Mouse (Mus musculus) CD4-positive, CD25-positive, alpha-beta regulatory T cell, adult 4 months (primary cell): ENCODE results near the gene Tbx5. TPM values are rescaled to one million over a fixed set of nuclear protein-coding genes. Genes with fewer than 3 reads are reported as not detected.

ENCODE experiments used
- ATAC-seq: one replicate; pipeline ENCODE4 v1.8.0; 2017
- polyA plus RNA-seq, 2 experiments: library from polyadenylated mRNA; unstranded; fragments of 100-300 nt; shearing (Covaris generic); gene quantifications; one replicate each; pipeline ENCODE4 v1.2.1; 2017

Gene Tbx5
- polyA plus RNA-seq, result not detected

DNA sequence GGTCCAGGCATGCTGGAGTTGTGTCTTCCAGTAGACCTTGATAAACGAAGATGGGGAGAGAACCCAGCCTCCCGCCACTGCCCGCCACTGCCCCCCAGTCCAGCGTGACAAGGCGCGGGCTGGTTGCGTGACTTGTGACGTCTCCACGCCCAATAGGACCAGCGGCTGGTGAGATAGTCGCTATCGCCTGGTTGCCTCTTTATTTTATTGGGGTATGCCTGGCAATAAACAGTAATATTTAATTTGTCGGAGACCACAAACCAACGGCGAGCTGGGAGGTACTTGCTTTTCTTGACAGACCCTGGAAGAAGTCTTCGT, at the start of gene Tbx5:
Gene Tbx5, plus strand, starts transcription at position 190 of the 318 bp plus-strand sequence.
- ATAC-seq, result no peak

DNA sequence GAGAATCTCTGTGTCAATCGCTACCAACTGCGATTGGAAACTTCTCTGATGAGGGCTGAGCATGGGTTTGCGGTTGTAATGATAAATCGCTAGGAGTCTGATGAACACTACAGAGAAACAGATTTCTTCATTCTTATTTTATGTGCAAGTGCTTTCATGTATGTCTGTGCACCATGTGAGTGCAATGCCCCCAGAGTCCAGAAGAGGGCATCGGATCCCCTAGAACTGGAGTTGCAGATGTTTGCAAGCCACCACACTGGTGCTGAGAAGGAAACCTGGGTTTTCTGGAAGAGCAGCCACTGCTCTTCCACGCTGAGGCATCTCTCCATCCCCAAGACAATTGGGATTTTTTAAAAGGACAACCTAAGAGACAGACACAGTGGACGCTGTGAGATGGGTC, 46.5 kb upstream of the Tbx5 start:
- no peak for ATAC-seq

GRCm38 (mm10) chr5:119791664-119792063, 40.8 kb upstream of the Tbx5 start:
- ATAC-seq, result no peak

DNA sequence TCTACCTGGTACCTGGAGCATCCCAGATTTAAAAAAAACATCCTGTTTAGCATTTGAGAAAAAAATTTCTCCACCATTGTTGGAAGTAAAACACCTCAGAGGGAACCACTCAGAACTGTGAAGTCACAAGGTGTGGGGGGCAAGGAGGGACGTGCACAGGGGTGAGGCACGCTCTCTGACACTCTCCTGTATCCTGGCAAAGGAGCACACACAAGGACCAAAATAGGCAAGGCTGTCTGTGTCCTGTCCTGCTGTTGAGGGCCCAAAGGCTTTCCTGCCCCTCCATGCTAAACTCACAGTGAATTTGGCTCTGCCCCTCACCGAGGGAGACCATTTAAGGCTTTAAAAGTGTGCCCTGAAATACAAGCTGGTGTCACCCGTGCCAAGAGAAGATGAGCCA, 38.5 kb upstream of the Tbx5 start:
- no peak for ATAC-seq

DNA sequence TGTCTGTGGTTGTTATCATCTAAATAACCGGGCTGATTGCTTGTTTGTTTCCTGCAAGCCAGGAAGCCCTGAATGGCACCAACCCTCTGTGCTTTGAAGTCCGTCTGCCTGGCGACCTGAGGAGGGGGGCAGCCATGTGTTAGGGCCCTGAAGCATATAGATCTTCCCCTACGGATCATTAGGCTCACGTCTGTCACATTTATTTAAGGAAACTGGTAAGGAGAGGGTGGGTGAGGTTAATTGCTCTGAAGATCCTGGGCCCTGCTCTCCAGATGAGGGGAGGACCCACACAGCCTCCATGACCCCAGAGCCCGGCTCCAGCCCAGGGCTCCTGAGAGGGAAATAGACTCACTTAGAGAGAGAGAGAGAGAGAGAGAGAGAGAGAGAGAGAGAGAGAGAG, 37.1 kb upstream of the Tbx5 start:
- no peak for ATAC-seq

DNA sequence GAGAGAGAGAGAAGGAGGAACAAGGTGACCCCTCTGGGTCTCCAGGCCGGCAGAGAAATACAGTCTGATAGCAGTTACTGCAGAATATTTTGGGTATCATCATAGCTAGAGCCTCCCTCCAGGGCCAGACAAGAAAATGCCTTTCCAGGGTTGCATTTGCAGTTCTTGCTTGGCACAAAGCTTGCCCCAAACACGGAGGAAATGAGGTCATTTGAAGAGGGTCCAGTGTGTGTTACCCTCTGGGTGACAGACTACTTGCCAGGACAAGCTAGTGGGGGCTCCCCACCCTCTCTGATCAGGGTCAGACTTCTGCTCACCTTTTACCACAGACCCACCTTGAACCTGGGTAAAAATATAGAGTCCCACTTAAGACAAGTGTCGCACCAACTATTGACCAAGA, 36.7 kb upstream of the Tbx5 start:
- no peak for ATAC-seq

DNA sequence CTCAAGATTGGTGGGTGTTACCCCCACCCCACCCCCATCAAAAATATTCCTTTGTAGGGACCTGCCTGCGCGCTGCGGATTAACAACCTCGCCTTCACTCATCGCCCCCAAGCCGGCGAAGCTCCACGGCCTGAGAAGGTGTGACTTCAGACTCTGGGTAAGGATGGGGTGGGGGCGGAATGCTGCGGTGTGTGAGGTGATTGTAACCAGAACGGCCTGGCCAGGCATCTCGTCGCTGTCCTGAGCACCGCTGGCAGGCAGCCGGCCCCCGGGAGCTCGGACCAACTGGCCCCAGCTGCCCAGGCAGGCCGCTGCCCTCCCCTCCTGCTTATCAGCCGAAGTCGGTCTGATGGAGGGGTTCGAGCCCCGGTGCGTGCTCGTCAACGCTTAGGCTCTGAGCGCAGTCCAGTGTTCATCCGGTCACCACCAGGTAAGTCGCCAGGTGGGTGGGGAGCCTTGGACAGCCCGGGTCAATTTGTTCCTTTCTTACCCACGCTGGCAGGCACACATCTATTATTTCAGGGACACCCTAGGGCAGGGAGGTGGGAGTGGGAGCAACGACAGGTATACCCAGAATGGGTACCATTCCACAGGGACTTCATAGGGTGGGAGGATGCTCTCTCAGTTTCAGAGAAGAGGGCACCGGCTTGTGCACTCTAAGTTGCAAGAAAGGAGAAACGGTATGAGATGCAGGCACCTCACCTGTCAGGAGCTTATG, 35.9 kb upstream of the Tbx5 start:
- ATAC-seq, result no peak

DNA sequence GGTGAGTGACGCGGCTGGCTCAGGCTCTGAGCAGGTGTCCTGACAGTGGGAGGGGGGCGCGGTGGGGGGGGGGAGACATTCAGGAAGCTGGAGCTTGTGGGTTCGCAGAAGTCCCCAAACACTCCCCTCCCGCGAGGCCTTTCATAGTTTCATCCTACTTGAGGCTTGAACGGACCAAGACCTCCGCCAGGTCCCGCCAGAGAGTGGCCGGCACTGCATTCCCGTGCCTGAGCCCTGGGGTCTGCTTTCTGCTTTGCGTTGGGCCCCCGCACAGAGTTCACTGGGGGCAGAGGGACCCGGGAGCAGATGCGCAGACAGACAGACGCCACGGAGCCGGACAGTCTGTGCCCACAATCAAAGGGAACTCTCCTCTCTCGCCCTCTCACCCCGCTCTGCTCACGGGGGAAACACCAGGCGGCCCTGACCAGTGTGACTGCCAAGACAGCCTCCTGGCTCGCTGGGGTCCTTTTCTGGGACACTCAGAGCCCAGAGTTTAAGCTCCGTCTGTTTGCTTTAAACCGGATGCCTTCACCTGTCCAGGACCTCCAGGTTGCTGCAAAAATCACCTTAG, 34.8 kb upstream of the Tbx5 start:
- no peak for ATAC-seq

- no peak for ATAC-seq
Measured at GRCm38 (mm10) chr5:119798261-119798660, 34.2 kb upstream of the Tbx5 start.

DNA sequence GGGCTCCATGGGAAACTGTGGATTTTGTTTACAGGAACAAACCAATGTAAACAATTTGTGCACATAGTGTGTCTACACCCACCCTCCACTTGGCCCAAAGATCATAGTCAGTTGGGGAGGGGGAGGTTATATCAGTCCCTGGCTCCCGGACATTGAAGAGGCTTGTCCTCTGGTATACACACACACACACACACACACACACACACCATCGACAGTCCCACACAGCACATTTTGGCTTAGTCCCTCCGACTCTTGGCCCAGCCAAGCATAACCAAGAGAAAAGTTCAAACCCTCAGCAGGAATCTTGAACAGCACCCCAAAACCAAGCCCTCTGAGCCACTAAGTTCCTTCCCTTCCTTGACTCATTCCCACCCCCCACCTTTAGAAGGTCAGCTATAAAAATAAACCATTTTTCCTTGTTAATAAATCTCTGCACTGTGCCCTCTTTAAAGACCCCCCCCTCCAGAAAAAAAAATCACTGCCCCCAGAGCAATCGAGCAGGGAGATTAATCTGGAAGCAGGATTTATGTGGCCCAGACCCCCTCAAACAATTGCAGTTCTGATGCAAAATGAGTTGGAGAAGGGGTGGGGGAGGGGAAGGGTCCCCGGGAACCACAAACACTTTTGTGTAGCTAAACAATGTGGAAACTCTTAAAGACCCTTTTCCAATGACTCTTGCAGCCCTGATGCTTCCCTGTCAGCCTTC, 33.6 kb upstream of the Tbx5 start:
- no peak for ATAC-seq

- ATAC-seq, result no peak
Measured at GRCm38 (mm10) chr5:119799419-119800242, 32.8 kb upstream of the Tbx5 start.

DNA sequence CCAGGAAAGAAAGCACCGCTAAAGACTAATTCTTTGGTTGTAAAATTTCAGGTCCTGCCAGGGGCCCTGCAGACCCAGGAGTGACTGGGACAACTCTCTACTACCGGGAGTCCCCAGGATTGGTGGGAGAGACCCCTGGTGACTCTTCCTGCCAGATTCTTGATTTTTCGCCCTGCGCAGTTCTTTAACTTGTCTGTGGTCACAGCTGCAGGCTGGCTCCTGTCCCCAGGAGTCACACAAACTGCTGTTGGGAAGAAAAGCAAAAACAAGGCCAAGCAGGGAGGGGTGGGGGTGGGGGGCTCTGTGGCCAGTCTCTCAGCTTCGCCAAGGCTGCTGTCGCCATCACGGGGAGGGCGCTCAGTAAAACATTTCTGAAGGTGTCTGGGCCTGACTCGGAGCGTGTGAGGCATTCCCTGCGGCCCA, 32.2 kb upstream of the Tbx5 start:
- no peak for ATAC-seq

DNA sequence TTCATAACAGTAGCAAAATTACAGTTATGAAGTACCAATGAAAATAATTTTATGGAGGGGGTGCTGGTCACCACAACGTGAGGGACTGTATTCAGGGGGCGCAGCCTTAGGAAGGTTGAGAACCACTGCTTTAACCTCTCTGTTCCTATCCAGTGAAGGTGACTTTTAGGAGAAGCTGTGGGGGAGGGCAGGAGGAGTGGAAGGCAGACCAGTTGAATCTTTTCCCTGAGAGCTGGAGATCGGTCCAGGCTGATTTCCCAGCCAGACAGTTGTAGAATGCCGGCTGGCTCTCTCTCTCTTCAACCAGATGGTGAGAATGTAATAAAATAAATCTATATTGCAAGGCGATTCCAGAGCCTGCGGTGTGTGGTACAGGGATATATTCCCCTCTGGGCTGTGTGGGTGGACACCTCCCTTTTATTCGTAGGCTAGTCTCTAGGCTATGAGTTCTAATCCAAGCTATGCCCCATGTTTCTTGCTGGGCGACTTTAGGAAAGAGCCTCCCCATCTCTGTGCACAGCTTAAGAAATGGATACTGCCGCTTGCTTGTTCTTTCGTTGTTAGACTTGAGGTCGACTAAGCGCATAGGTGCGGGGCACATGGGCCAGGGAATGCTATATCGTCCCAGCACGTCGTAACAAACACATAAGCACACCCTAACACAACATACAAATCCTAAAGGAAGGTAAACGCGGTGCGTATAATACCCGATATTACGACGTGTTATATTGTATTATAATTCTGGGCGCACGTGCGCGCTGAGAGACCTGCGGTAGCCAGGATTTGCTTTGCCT, 29.7 kb upstream of the Tbx5 start:
- ATAC-seq, result no peak

GRCm38 (mm10) chr5:119803411-119804251, 28.8 kb upstream of the Tbx5 start:
- ATAC-seq, result no peak

- ATAC-seq, result no peak
Measured at GRCm38 (mm10) chr5:119804301-119805039, 28.0 kb upstream of the Tbx5 start.

GRCm38 (mm10) chr5:119805636-119806035, 26.8 kb upstream of the Tbx5 start:
- no peak for ATAC-seq

DNA sequence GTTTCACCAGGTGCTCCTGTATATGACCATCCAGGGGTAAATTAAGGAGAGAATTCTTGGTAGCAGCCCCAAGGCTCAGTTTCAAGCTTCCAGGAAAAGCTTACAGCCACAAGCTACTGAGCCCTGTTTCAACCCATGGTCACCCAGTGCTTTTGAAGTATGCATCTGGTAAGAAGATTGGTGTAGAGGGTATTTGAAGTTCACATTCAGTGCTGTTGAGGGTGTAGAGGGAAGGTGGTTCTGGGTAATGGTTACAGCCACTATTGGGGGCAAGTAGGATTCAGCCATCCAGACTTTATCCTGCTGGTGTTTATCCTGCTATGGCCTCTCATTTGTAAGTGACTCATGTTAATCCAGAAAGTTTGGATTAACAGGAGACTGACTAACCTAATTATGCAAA, 26.0 kb upstream of the Tbx5 start:
- no peak for ATAC-seq

GRCm38 (mm10) chr5:119807481-119808183, 24.8 kb upstream of the Tbx5 start:
- no peak for ATAC-seq

- ATAC-seq, result no peak
Measured at GRCm38 (mm10) chr5:119808713-119809112, 23.8 kb upstream of the Tbx5 start.
